Comparison of ENCODE assay signal across 7 mouse cellular contexts in the genomic region with DNA sequence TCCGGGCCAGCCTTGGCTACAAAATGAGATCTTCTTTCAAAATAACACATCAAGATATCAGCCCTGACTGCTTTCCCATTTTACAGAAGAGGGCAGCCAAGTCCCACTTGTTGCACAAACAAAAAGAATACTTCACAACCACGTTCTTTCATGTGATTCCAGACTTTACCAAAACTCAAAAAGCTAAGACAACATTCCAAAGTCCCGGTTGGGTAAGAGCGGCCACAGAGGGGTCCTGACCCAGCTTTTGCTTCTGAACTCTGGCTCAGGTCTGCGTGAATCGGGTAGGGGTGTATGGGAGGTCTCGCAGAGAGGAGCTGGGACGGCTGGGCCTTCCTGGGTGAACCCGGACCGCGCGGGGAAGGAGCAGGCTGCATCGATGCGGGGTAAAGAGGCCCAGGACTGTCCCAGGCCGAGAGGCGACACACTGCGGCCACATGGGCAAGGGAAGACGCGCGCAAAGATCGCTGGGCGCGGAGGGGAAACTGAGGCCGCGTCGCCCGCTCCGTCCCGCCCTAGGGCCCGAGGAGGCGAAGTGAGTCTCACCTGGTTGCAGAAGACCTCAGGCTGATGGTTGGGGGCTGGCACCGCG. TPM values are rescaled to one million over a fixed set of nuclear protein-coding genes. Genes with fewer than 3 reads are reported as not detected.
DNase-seq lines count a peak whose midpoint lies in the region; ATAC-seq and TF ChIP-seq lines count a peak whose summit lies in the region.

No protein-coding gene starts in this region.

- H3K9me3 ChIP-seq in embryonic facial prominence, embryonic 11.5 days (replicated peaks; ENCODE audit: control insufficient read depth, low read length), result no peaks in the 10 kb centered on the region
- no peaks in the 10 kb centered on the region for H3K9me3 ChIP-seq in hindbrain, embryonic 12.5 days (replicated peaks)
- no peaks in the 10 kb centered on the region for H3K9me3 ChIP-seq in lung, postnatal 0 days (ENCODE audit: low read length)

- H3K9ac ChIP-seq in embryonic facial prominence, embryonic 11.5 days (replicated peaks; ENCODE audit: low read length), result peak overlapping the region; percentile 81
- H3K9ac ChIP-seq in hindbrain, embryonic 12.5 days, result peak overlapping the region; percentile 74
- peak overlapping the region; percentile 82 for H3K9ac ChIP-seq in lung, postnatal 0 days (replicated peaks; ENCODE audit: low read depth)

- 0 out of 2 replicates have a peak, but pooled peaks have one; percentile 15 for TF ChIP-seq EP300 in lung, postnatal 0 days (IDR thresholded peaks at IDR 0.05)

- peak overlapping the region; percentile 72 for H3K4me3 ChIP-seq in embryonic facial prominence, embryonic 11.5 days (ENCODE audit: low read depth, low read length)
- H3K4me3 ChIP-seq in hindbrain, embryonic 12.5 days, result peak overlapping the region; percentile 70
- peak overlapping the region; percentile 74 for H3K4me3 ChIP-seq in lung, postnatal 0 days (ENCODE audit: low read depth, low read length)

- no peaks in the 10 kb centered on the region for H3K27me3 ChIP-seq in embryonic facial prominence, embryonic 11.5 days (ENCODE audit: control insufficient read depth, insufficient read depth, low read length)
- peaks cover 5% of the 10 kb centered on the region; the same call in 1 of the 2 replicates for H3K27me3 ChIP-seq in hindbrain, embryonic 12.5 days
- H3K27me3 ChIP-seq in lung, postnatal 0 days (replicated peaks; ENCODE audit: insufficient read depth, low read length), result no peaks in the 10 kb centered on the region

- 3% methylated on average over 33 of the region's 33 CpGs for WGBS in embryonic facial prominence, embryonic 11.5 days
- WGBS in hindbrain, embryonic 12.5 days, result 4% methylated on average over 33 of the region's 33 CpGs
- WGBS in lung, postnatal 0 days, result 3% methylated on average over 30 of the region's 33 CpGs

- no peaks in the 10 kb centered on the region for H3K36me3 ChIP-seq in embryonic facial prominence, embryonic 11.5 days (replicated peaks; ENCODE audit: control insufficient read depth, insufficient read depth, low read depth, low read length)
- no peaks in the 10 kb centered on the region for H3K36me3 ChIP-seq in hindbrain, embryonic 12.5 days
- H3K36me3 ChIP-seq in lung, postnatal 0 days (ENCODE audit: insufficient read depth, low read length), result no peaks in the 10 kb centered on the region

- ATAC-seq in embryonic facial prominence, embryonic 11.5 days (replicated peaks; ENCODE audit: insufficient number of reproducible peaks, low FRiP score, low TSS enrichment, low read depth), result peak; percentile 53; the same call in 1 of the 2 replicates
- ATAC-seq in hindbrain, embryonic 12.5 days (ENCODE audit: low FRiP score), result peak; percentile 46
- ATAC-seq in lung, postnatal 0 days, result peak; percentile 27

- no peak for TF ChIP-seq CTCF in lung, postnatal 0 days (IDR thresholded peaks at IDR 0.05)

- H3K4me2 ChIP-seq in embryonic facial prominence, embryonic 11.5 days (ENCODE audit: low read depth, low read length), result peak overlapping the region; percentile 73
- peak overlapping the region; percentile 95 for H3K4me2 ChIP-seq in hindbrain, embryonic 12.5 days (replicated peaks)
- peak overlapping the region; percentile 85 for H3K4me2 ChIP-seq in lung, postnatal 0 days (replicated peaks; ENCODE audit: low read depth, low read length)

- DNase-seq in lung, adult 18-20 months, result peak; percentile 33 to 50
- no peak for DNase-seq in lung, postnatal 25 days (ENCODE audit: low spot score)
- peak; percentile 13 for DNase-seq in embryonic facial prominence, embryonic 11.5 days (ENCODE audit: low spot score)
- peak; percentile 42 for DNase-seq in lung, postnatal 0 days (ENCODE audit: low spot score)
- no peak for DNase-seq in urinary bladder, adult 2 months (ENCODE audit: low spot score)
- no peak for DNase-seq in ovary, adult 18-20 months (ENCODE audit: low spot score)

- H3K27ac ChIP-seq in embryonic facial prominence, embryonic 11.5 days (replicated peaks; ENCODE audit: low read depth, low read length), result peak overlapping the region; percentile 48; the same call in 1 of the 2 replicates
- 0 out of 2 replicates have a peak overlapping the region, but pooled peaks have one; percentile 74 for H3K27ac ChIP-seq in hindbrain, embryonic 12.5 days
- H3K27ac ChIP-seq in lung, postnatal 0 days (ENCODE audit: low read length), result peak overlapping the region; percentile 90

- H3K4me1 ChIP-seq in embryonic facial prominence, embryonic 11.5 days (ENCODE audit: control insufficient read depth, insufficient read depth, low read length), result no peaks in the 10 kb centered on the region
- peaks cover 19% of the 10 kb centered on the region for H3K4me1 ChIP-seq in hindbrain, embryonic 12.5 days
- peaks cover 12% of the 10 kb centered on the region; the same call in 1 of the 2 replicates for H3K4me1 ChIP-seq in lung, postnatal 0 days (ENCODE audit: insufficient read depth, low read depth, low read length)

RNA-seq across cellular contexts. Expression of a gene that starts 0.7 kb away (rescaled TPM):
- 84.4 and 88.8 TPM in 2 replicates for polyA plus RNA-seq in embryonic facial prominence, embryonic 11.5 days (2014; fragmentation: Nextera tagmentation; extraction: Ambion mirVana)
- 133 and 138 TPM in 2 replicates for polyA plus RNA-seq in hindbrain, embryonic 12.5 days (2016; fragmentation: Nextera tagmentation; extraction: Ambion mirVana)
- 580 and 606 TPM in 2 replicates for polyA plus RNA-seq in lung, postnatal 0 days (2015; fragmentation: Nextera tagmentation; extraction: Ambion mirVana)
- 663 and 712 TPM in 2 replicates for polyA plus RNA-seq in urinary bladder, adult 2 months (2012; rRNA removed)

RNA-seq across cellular contexts. Expression of a gene that starts 25.8 kb away (rescaled TPM):
- polyA plus RNA-seq in embryonic facial prominence, embryonic 11.5 days (2014; fragmentation: Nextera tagmentation; extraction: Ambion mirVana), result 1.5 and 1.8 TPM in 2 replicates
- polyA plus RNA-seq in hindbrain, embryonic 12.5 days (2016; fragmentation: Nextera tagmentation; extraction: Ambion mirVana), result 2.2 and 2.5 TPM in 2 replicates
- 5.8 and 6.4 TPM in 2 replicates for polyA plus RNA-seq in lung, postnatal 0 days (2015; fragmentation: Nextera tagmentation; extraction: Ambion mirVana)
- polyA plus RNA-seq in urinary bladder, adult 2 months (2012; rRNA removed), result 10.6 and 12.8 TPM in 2 replicates

RNA-seq across cellular contexts. Expression of a gene that starts 47.2 kb away (rescaled TPM):
- polyA plus RNA-seq in embryonic facial prominence, embryonic 11.5 days (2014; fragmentation: Nextera tagmentation; extraction: Ambion mirVana), result 55.8 and 57.1 TPM in 2 replicates
- polyA plus RNA-seq in hindbrain, embryonic 12.5 days (2016; fragmentation: Nextera tagmentation; extraction: Ambion mirVana), result 62.8 and 63.0 TPM in 2 replicates
- 39.1 and 42.1 TPM in 2 replicates for polyA plus RNA-seq in lung, postnatal 0 days (2015; fragmentation: Nextera tagmentation; extraction: Ambion mirVana)
- 79.3 and 93.5 TPM in 2 replicates for polyA plus RNA-seq in urinary bladder, adult 2 months (2012; rRNA removed)

RNA-seq across cellular contexts. Expression of a gene that starts 47.6 kb away (rescaled TPM):
- polyA plus RNA-seq in embryonic facial prominence, embryonic 11.5 days (2014; fragmentation: Nextera tagmentation; extraction: Ambion mirVana), result 1.5 TPM in 2 replicates
- 3.2 and 3.8 TPM in 2 replicates for polyA plus RNA-seq in hindbrain, embryonic 12.5 days (2016; fragmentation: Nextera tagmentation; extraction: Ambion mirVana)
- 1.4 and 1.6 TPM in 2 replicates for polyA plus RNA-seq in lung, postnatal 0 days (2015; fragmentation: Nextera tagmentation; extraction: Ambion mirVana)
- 9.4 and 12.0 TPM in 2 replicates for polyA plus RNA-seq in urinary bladder, adult 2 months (2012; rRNA removed)

RNA-seq across cellular contexts. Expression of a gene that starts 47.6 kb away (rescaled TPM):
- polyA plus RNA-seq in embryonic facial prominence, embryonic 11.5 days (2014; fragmentation: Nextera tagmentation; extraction: Ambion mirVana), result not detected in 2 replicates
- polyA plus RNA-seq in hindbrain, embryonic 12.5 days (2016; fragmentation: Nextera tagmentation; extraction: Ambion mirVana), result not detected in 2 replicates
- not detected in 2 replicates for polyA plus RNA-seq in lung, postnatal 0 days (2015; fragmentation: Nextera tagmentation; extraction: Ambion mirVana)
- polyA plus RNA-seq in urinary bladder, adult 2 months (2012; rRNA removed), result 0.34 TPM in 1 of 2 replicates, not detected in the other

Comparison
In these comparisons a context has a peak if more than half of its experiments do, and no peak if none do; other contexts are left out.
1. DNase-seq: peak in lung, adult 18-20 months (2 of 2), embryonic facial prominence, embryonic 11.5 days (single experiment) and lung, postnatal 0 days (single experiment); none in lung, postnatal 25 days (single experiment), urinary bladder, adult 2 months (single experiment) and ovary, adult 18-20 months (single experiment).
2. Peak in every context shown above with its lines, with median percentiles within 50 percentile points of each other: ATAC-seq, H3K27ac ChIP-seq, H3K4me2 ChIP-seq, H3K4me3 ChIP-seq and H3K9ac ChIP-seq.